Mouse (Mus musculus): ENCODE measurements around the gene Rnf222.
A peak's percentile ranks its signal among the peaks of the same experiment; 100 is the strongest.

Rnf222 gene

DNA sequence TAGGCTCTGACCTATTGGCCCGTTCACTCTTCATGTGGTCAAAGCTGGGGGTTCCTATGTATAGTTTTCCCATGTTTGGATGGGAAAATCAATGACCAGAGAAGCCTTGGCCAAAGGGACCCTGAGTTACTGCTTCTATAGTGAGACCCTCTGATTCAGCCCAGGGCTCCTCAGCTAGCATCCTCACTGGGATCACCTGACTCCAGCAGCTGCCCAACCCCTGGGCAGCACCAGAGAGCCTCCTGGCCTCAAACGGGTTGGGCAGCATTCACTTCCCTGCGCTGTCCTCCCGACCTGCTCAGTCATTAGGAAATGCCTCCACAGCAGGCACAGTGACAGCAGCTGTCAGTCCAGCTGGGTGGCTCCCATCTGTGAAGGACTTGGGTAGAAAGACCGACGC is at the start of gene Rnf222:
TSS of gene Rnf222 (plus strand) at position 301 of the 400 bp plus-strand sequence.
- no peak for DNase-seq

DNA sequence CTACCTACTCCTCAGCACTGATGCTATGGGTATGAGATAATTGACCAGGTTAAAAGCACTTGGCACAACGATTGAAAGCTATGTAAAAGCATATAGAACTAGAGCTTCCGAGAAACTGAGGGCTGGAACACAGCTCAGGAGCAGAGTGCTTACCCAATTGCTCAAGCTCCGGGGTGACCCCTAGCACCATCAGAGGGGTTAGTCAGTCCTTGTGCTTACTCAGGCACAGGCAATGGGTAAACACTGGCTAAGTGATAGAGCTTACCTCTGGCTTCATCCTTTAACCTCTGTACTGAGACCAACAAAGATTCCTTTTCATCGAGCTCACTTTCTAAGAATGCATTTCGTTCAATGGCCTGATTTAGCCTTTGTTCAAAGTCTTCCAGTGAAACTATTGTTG is 48.7 kb upstream of the Rnf222 start:
- no peak for DNase-seq

DNA sequence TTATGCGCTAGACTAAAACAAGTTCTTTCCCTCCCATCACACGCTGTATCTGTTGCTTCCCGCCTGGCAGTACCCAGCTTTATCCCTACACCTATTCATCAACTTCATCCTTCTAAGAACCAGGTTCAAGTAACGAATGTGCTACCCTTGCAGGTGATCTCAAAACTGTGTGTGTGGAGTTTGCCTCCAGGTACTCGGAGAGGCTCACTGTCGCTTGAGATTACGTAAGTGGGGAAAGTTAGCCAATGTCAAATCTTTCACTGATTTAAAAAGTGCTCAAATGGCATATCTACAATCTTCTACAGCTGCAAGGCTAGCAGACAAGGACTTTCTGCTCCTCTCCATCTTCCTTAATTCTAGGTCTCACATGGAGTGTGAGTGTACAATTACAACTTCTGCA is 37.5 kb upstream of the Rnf222 start:
- DNase-seq = no peak

DNA sequence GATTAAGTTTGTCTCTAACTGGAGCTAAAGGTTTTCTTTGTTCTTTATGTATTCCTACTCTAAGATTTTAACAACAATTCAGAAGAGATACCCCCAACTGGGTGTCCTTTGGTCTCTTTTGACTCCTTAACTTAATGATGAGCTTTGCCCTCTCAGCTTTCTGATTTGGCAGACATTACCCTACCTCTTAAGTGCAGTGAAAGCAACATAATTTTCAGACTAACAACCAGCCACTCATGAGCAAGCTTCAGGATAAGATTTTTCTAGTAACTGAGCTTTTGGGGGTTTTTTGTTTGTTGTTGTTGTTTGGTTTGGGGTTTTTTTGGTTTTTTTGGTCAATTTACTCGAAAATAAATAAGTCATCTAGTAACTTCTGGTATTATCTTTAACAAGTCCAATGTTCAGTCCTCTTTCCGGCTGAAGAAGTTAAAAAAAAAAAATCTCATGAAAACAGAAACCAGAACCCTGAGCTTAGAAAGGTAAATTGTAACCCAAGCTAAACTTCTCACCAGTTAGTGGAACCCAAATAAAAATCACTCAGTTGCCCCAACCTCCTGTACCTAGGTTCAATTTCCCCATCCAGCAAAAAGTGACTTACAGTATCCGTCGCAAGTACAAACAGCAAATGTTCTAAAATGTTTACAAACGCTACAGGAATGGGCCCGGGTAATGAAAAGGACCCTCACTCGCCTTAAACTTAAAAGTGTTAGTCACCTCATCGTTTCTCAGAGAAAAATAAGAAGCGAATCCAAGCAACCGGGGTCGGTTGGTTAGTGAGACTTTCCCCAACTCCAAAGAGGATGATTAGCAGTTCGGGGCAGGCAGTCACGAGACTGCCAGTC is 36.5 kb upstream of the Rnf222 start:
- DNase-seq = no peak

DNA sequence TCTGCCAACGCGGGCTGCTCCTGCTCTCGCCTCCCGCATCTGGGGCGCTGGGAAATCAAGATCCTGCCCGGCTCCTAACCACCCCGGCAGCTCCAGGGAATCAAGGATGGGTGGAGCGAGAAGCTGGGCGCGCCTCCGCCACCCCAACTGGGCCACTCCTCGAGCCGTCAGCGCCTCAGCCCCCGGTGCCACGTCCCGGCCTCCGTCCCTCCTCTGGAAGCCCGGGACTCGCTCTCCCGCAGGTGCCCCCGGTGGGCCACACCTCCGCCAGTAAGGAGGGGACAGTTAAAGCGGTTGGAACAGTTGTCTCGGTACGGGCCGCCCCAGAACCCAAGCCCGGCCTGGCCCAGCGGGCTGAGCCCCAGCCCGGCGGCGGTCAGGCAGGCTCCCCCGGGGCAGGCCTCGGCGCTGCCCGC is 35.9 kb upstream of the Rnf222 start:
- no peak for DNase-seq

DNA sequence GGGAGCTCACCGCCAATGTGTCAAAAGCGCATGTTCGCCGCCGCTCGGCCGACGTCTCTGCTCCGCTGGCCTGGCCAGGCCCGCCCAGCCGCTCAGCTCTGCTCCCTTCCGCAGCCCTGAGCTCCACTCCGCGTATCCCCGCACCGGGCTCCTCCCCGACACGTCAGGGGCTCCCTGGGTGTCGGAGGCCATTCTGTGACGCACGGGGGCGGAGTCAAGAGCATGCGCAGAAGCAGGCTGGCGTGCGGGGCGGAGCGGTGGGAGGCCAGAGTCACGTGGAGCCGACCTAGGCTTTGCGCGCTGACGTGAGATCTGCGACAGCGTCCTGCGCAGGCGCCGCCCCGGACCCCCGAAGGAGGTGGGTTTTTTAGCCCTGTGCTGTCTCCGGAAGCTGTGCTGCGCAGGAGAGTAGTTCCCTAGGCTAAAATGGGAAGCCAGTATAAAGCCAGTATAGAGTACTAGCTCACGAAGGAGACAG is 35.4 kb upstream of the Rnf222 start:
- peak; percentile 100 for DNase-seq

DNA sequence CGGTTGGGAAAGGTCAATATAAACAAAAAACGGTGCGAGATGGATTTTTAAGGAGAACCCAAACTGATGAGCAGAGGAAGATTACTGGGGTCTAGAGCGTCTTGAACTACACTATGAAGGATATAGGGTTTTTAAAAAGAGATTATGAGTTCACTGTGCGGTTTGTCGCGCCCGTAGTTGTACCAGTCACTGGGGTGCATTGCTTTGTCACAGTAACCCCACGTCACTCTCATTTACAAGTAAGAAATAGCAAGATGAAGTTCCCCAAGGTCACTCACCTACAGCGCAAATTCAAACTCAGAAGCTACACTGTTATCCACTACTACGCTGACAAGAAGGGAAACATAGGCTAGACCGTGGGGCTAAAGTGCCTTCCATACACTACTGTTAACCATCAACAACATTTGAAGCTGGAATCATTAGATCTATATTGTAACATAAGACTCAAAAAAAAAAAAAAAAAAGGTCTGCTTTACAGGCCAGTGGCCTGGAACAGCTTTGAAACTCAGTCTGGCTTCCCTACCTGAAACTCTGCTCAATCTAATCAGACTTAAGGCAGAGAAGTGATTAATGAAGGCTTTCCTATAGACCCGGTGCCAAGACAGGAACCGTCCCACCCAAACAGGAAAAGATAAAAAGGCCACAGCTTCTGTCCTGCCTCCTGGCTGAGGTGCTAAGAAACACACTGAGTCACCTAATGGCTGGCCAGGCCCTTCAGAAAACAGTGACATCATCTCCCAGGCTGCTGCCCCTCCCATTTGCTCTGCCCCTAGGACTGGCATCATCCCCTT is 34.5 kb upstream of the Rnf222 start:
- peak; percentile 46 to 55 for DNase-seq

DNA sequence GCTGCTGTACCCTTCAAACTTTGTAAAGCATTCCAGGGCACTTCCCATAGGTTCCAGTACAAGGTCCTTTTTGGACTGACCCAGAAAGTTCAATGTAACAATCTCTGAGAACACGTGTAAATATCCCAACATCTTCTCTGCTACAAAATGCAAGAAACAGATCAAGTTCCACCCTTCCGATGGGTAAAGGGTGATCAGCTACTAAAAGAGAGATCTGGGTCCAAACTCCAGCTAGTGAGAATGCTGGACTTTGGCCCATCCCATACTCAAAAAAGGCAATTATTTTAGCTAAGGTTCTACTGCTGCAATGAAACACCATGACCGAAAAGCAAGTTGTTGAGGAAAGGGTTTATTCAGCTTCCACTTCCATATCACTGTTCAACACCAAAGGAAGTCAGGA is 33.7 kb upstream of the Rnf222 start:
- DNase-seq = no peak

DNA sequence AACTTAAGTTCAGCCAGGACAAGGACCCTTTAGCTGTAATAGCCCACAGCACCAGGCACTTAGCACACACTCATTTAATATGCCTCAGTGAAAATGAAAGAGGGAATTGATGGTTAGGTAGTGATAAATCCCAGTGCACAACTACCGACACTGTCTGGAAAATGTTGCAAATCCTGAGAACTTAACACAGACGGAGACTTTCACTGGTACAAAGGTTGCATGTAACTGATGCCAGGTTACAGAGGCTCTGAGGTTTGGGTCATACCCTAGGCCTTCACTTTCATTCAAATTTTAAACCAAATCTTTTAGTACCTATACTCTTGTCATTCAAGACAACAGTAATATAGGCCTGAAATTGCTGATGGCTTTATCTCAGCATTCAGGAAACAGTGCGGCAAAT is 31.0 kb upstream of the Rnf222 start:
- DNase-seq = no peak

DNA sequence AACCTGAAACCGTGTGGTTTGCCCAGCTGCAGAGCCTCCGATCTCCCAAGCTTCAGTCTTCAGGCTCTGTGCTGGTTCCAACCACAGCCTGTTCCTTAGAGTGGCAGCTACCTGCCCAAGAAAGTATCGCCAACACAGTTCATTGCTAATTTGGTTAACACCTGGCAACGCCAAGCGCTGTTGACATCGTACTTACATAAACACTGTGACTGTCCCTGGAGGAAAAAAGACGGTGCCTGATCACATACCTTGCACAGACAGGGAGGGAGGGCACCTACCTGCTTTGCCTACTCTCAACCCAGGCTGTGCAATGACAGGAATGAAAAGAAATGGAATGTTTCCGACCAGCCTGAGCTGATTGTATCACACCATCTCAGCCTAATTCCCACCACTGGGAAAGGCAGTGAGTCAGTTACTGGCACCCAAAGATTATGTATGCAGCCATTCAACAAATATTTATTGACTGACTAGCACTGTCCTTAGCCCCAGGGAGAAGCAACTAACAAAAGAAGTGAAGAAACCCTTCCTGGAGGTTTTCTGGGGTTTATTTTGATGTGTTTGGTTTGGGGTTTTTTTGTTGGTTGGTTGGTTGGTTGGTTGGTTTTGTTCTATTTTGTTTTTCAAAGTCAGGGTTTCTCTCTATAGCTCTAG is 28.3 kb upstream of the Rnf222 start:
- DNase-seq = no peak

DNA sequence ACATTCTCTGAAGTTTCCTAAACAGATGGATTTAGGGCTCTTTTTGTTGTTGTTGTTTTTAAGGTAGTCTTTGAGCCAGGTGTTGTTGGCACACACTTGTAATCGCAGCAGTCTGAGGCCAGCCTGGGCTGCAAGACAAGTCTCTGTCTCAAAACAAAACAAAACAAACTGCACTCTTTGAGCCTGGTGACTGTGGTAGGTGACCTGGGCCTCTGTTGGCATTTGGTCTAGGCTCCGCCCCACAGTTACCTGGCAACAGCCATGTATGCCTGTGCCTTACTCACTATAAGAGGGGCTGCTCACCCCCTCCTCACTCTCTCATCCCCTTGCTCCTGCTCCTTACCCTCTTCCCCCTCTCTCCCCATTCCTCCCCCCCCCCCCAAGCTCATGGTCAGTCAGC is 26.1 kb upstream of the Rnf222 start:
- DNase-seq = no peak

DNA sequence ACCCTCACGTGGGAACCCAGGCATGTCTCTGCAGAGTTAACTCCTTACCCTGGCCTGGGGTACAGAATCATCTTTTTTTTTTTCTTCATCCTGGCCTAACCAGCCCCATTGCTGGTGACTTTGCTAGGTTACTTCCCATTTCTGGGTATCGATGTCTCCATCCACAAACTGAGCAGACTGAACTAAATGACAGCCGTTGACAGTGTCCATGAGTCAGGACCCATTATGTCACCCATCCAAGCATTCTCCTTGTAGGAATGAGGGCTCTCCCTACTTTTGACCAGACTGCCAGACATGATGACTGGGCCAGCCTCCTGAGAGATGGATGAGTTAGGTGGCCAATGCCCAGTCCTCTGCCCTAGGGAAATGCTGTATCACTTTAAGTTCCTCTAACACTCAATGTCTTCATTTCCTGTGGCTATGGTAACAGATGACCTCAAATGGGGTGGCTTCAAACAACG is 24.7 kb upstream of the Rnf222 start:
- peak; percentile 9 to 24 for DNase-seq

DNA sequence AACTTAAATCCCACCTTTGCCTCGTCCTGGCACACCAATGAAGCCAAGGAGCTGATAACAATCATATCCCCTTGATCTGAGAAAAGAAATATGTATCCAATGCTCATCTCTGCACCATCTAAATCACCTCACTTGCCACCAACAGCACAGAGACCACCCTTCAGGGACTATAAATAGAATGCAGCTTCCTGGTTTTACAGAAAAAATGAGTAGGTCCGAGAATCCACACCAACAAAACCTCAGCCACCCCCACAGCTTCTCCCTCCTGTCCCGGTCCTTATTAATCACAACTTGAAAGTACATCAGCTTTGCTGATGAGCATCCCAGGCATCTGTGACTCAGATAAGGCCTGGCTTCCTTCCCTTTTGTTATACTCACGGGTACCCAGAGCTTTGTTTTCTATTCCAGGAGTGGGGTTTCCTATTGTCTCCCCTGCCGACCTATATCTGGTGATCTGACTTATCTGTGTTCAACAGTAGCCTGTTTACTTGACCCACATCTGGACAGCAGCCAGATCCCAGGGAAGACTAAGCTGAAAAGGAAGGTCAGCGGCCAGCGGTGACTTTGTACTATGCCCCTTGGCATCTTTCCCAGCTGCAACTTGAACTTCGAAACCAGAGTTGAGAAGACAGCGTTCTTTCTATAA is 23.7 kb upstream of the Rnf222 start:
- DNase-seq = no peak

DNA sequence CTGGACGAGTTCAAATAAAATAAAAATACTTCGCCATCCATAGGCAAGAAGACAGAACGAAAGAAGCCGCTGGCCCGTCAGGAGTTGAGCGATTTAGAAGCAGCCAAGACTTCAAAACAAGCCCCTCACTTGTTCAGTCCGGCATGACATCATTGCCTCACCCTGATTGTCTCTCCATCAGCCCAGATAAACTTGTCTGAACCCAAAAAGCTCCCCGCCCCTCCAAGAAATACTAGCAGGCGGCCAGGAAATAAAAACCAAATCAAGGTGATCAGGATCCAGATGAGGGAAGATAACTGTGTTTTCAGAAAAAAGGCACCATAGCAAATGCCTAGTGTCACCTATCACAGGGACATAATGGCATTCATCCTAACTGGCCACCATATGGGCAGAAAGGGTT is 17.1 kb upstream of the Rnf222 start:
- DNase-seq = no peak

DNA sequence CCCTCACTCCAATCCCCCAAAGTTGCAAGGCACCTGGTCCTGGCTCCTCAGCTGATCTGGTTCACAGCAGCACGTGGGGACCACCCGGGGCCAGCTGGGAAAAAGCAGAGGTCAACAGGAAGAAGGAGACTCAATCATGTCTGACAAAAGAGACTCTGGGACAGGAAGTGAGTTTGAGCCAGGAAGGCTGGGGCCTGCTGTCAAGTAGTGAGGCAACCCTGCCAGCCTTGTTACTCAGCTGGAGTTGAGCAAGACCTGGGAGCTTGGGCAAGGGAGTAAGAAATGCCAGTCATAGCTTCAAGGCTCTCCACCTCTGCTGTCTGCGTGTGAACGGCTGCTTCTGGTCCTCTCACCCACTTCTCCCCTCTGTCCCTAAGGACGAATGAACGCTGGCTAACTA is 16.6 kb upstream of the Rnf222 start, which contains the start of gene Ndel1:
TSS of gene Ndel1 (minus strand) at position 111 of the 400 bp plus-strand sequence.
- DNase-seq = no peak

DNA sequence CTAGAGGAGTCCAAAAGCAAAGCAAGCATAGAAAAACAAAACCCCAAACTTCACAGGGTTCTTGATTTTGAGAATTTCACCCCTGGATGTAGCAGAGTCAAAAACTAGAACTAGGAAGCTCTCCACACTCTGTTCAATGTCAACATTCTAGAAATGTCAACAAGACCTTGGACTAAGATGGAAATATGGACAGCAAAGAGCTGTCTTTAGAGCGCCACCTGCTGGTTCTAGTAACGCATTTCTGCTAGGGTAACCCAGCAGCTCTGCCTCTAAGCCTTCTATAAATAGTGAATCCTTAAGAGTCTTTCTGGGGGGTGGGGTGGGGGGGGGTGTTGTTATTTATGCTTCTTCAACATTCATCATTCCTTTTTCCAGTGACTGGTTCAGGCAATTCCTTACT is 13.5 kb upstream of the Rnf222 start:
- peak; percentile 72 to 75 for DNase-seq

DNA sequence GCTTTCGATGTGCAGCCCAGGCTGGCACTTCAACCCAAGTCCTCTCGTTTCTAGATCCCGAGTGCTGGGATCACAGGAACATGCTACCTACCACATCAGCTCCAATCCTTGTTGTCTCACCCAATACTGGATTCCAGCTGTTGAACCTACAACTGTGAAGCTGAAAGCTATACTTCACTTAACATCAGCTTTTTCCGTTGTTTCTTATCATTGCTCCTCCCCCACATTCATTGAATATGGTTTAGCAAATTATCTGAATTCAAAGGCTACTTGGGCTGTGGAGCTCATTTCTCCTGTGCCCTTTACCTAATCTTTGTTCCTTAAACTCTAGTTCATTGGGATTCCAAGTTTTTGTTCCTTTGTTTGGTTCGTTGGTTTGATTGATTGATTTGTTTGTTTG is 9.5 kb upstream of the Rnf222 start:
- no peak for DNase-seq

DNA sequence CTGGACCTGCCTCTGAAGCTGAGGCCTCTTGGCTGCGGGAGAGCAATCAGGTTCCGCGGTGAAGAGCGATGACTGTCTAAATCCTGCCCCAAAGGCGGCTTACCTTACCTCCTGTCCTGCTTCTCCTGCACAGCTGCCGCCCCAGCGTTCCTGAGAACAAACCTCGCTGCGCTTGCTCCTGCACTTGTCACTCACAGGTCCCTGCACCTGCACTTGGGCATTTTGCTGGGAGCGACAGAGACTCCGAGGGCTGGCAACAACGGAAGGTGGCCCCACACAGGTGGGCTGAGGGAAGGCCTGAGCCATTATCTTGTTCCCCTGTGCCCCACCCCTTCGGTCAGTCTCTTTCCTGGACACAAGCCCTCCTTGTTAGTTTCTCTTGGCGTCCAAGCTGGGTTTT is 6.2 kb upstream of the Rnf222 start:
- no peak for DNase-seq

DNA sequence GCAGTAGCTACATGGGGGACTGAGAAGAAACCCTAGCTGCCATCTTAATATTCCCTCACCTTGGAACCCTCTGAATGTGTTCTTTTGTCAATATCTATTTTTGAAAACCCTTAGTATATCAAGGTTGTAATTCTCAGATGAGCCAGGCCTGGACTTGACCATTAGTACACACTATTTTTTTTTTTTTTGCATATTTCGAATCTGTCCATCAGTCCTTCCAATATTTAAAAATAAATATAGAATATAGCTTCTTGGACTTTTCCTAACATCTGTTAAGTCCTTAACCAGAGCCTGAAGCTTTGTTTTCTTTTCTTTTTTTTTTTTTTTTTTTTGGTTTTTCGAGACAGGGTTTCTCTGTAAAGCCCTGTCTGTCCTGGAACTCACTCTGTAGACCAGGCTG is 4.5 kb upstream of the Rnf222 start:
- no peak for DNase-seq

DNA sequence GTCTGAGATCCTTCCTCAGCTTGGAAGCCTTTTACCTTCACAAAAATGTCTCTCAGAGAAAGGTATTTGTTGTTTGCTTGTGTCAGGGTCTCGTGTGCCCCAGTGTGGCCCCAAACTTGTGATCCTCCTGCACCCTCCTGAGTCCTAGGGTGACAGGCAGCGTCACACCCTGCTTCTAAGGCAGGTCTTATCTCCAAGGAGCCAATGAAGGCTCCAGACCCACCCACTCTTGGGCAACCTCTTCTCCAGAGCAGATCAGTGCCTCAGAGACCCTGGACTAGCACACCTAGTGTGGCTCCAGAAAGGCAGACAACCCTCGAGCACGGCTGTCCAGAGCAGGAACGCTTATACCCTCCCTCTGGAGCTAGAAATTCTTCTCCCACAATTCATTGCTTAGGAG is 4.0 kb upstream of the Rnf222 start:
- no peak for DNase-seq

DNA sequence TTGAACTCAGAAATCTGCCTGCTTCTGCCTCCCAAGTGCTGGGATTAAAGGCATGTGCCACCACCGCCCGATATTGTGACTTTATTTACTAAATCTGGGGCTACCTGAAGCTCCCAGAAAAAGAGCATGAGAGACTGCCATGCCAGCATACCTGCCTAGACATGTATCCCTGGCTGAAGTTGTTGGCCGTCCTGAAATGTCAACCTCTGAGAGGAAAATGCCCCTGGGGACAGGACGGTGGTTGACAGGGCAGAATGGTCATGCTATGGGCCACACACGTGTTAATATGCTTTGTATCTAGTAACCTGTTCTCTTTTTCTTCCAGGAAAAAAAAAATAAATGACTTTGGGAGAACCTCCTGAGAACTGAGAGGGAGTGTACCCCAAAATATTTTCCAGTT is 2.3 kb upstream of the Rnf222 start:
- no peak for DNase-seq

DNA sequence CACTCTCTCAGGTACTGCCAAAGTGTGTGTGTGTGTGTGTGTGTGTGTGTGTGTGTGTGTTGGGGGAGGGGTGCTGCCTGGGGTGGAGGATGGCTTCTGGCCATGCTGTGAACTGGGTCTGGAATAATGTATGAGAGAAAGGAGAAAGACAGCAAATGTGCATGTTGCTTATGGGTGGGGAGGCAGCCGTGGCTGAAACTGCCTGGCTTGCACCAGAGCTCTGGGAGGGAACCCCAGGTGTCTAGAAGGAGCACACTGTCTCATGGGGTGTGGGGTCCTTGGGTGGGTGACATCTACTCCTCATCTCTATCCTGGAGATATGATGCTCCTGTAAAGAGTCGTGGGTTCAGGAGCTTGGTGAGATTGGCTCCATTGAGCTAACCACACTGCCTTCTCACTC is 300 bp downstream of the Rnf222 start:
- no peak for DNase-seq

DNA sequence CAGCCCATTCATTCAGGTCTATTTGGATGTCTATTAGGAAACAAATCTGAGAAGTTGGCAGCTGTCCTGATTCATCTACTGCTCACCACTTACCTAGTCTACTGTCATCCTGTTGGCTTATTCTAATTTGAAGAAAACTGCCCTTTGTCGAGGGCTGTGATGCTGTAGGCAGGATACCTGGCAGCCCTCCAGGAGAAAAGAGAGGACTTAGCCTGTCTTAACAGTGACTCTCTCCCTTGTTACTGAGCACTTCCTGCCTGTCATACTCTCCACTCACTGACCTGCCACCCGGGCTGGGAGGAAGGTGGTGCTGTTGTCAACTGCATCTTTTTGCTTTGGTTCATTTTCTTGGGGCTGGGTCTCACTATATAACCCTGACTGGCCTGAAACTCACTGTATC is 2.3 kb downstream of the Rnf222 start:
- DNase-seq = no peak
